Mouse (Mus musculus): ENCODE results near the gene Odf2l. TPM values are rescaled to one million over a fixed set of nuclear protein-coding genes. Genes with fewer than 3 reads are reported as not detected.

Odf2l gene
- polyA plus RNA-seq, 1 experiment: 3.9 TPM

DNA sequence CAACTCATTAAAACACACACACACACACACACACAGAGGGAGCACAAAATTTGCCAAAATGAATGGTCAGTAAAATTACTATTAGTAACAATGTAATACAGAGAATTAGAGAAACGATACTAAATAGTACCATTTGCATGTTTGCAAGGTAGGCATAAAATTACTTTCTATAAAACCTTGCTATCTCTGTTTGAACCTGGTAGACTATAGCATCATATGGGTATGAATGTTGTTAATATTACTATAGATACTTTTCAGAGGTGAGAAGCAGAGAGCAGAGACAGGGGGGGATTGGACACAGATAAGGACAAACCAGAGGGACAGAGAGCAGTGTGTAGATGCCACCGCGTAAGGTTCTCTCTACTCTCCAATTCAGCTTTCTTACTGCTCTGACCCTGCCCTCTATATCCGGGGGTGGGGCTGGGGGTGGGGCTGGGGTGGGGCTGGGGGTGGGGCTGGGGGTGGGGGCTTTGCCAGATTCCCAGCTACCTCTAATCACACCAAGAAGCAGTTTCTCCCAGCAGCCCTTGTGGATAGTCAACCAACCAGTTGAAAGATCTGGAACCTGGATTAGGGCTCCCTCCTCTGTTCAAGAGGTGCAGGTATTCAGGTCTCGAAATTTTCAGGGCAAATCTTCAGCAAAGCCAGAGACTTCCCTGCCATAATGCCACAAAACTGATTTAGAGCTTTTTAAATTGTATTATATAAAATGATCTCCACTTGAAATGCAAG, 12.4 kb upstream of the Odf2l start:
- no peak overlapping the region for H3K4me3 ChIP-seq
- no peak for TF ChIP-seq TCF3 (IDR thresholded peaks at IDR 0.05; ENCODE audit: insufficient read length, low read depth)
- no peak for TF ChIP-seq TCF12 (IDR thresholded peaks at IDR 0.05; ENCODE audit: insufficient read depth, poor library complexity, severe bottlenecking)
- TF ChIP-seq E2F4 (IDR thresholded peaks at IDR 0.05; ENCODE audit: insufficient read depth): no peak
- no peak for TF ChIP-seq USF1 (IDR thresholded peaks at IDR 0.05; ENCODE audit: low read depth)
- TF ChIP-seq REST (IDR thresholded peaks at IDR 0.05; ENCODE audit: insufficient read depth, insufficient read length): no peak
- TF ChIP-seq POLR2AphosphoS2 (IDR thresholded peaks at IDR 0.05; ENCODE audit: insufficient read length, low read depth): no peak
- no peak for TF ChIP-seq SRF (IDR thresholded peaks at IDR 0.05; ENCODE audit: control insufficient read depth, insufficient read length, low read depth)
- TF ChIP-seq MYOD1 (IDR thresholded peaks at IDR 0.05; ENCODE audit: control insufficient read depth in 1 of 3, insufficient read length in 2 of 3, low read depth in 2 of 3): no peak
- TF ChIP-seq MAX (IDR thresholded peaks at IDR 0.05; ENCODE audit: low read depth): no peak

GRCm38 (mm10) chr3:145115169-145115568, 3.2 kb upstream of the Odf2l start:
- H3K4me2 ChIP-seq (ENCODE audit: low read depth): no peak overlapping the region
- H3K4me3 ChIP-seq: no peak overlapping the region
- H3K27me3 ChIP-seq (ENCODE audit: control insufficient read depth, insufficient read depth, insufficient read length): no peaks in the 10 kb centered on the region
- no peaks in the 10 kb centered on the region for H3K36me3 ChIP-seq (ENCODE audit: control insufficient read depth, insufficient read depth)
- peaks cover 7% of the 10 kb centered on the region for H3K79me2 ChIP-seq (ENCODE audit: control insufficient read depth, insufficient read depth)
- no peak for TF ChIP-seq MAX (IDR thresholded peaks at IDR 0.05; ENCODE audit: low read depth)
- TF ChIP-seq MYOG (IDR thresholded peaks at IDR 0.05; ENCODE audit: control insufficient read depth in 1 of 3, insufficient read depth in 1 of 3, insufficient read length in 2 of 3, low read depth in 2 of 3): no peak
- TF ChIP-seq CEBPB (IDR thresholded peaks at IDR 0.05; ENCODE audit: insufficient read depth, poor library complexity, severe bottlenecking): no peak
- TF ChIP-seq TCF3 (IDR thresholded peaks at IDR 0.05; ENCODE audit: insufficient read length, low read depth): no peak
- TF ChIP-seq TCF12 (IDR thresholded peaks at IDR 0.05; ENCODE audit: insufficient read depth, poor library complexity, severe bottlenecking): no peak
- no peak for TF ChIP-seq POLR2A (IDR thresholded peaks at IDR 0.05; ENCODE audit: insufficient read length, low read depth)
- TF ChIP-seq REST (IDR thresholded peaks at IDR 0.05; ENCODE audit: insufficient read depth, insufficient read length): no peak
- no peak for TF ChIP-seq MYOD1 (IDR thresholded peaks at IDR 0.05; ENCODE audit: control insufficient read depth in 1 of 3, insufficient read length in 2 of 3, low read depth in 2 of 3)
- no peak for TF ChIP-seq E2F4 (IDR thresholded peaks at IDR 0.05; ENCODE audit: insufficient read depth)
- H3ac ChIP-seq (ENCODE audit: control insufficient read depth, insufficient read length): no peak overlapping the region

More for the DNA sequence above, 12.4 kb upstream of the Odf2l start:
- Histone ChIP-seq H3K27me3 (ENCODE audit: control insufficient read depth, insufficient read depth, insufficient read length) (no peaks in the 10 kb centered on the region), H3K79me2 (ENCODE audit: control insufficient read depth, insufficient read depth) (no peaks in the 10 kb centered on the region), H3K36me3 (ENCODE audit: control insufficient read depth, insufficient read depth) (no peaks in the 10 kb centered on the region), H3K4me2 (ENCODE audit: low read depth) (peak overlapping the region; percentile 96), H3ac (ENCODE audit: control insufficient read depth, insufficient read length) (no peak overlapping the region)

- Histone ChIP-seq H3ac (ENCODE audit: control insufficient read depth, insufficient read length) (no peak overlapping the region), H3K4me3 (peak overlapping the region; percentile 92), H3K27me3 (ENCODE audit: control insufficient read depth, insufficient read depth, insufficient read length) (no peaks in the 10 kb centered on the region), H3K36me3 (ENCODE audit: control insufficient read depth, insufficient read depth) (no peaks in the 10 kb centered on the region), H3K4me2 (ENCODE audit: low read depth) (peak overlapping the region; percentile 81), H3K79me2 (ENCODE audit: control insufficient read depth, insufficient read depth) (peaks cover 7% of the 10 kb centered on the region)
- TF ChIP-seq REST (IDR thresholded peaks at IDR 0.05; ENCODE audit: insufficient read depth, insufficient read length): no peak
- TF ChIP-seq MYOD1 (IDR thresholded peaks at IDR 0.05; ENCODE audit: control insufficient read depth in 1 of 3, insufficient read length in 2 of 3, low read depth in 2 of 3): no peak
Measured at GRCm38 (mm10) chr3:145117637-145118036, 751 bp upstream of the Odf2l start.

- Histone ChIP-seq H3ac (ENCODE audit: control insufficient read depth, insufficient read length) (peak overlapping the region; percentile 69), H3K4me3 (peak overlapping the region; percentile 92), H3K27me3 (ENCODE audit: control insufficient read depth, insufficient read depth, insufficient read length) (no peaks in the 10 kb centered on the region), H3K4me2 (ENCODE audit: low read depth) (peak overlapping the region; percentile 78), H3K36me3 (ENCODE audit: control insufficient read depth, insufficient read depth) (no peaks in the 10 kb centered on the region), H3K79me2 (ENCODE audit: control insufficient read depth, insufficient read depth) (peaks cover 7% of the 10 kb centered on the region)
- TF ChIP-seq SRF (IDR thresholded peaks at IDR 0.05; ENCODE audit: control insufficient read depth, insufficient read length, low read depth): peak; percentile 1
- no peak for TF ChIP-seq REST (IDR thresholded peaks at IDR 0.05; ENCODE audit: insufficient read depth, insufficient read length)
Measured at GRCm38 (mm10) chr3:145119002-145119358, 592 bp downstream of the Odf2l start.

GRCm38 (mm10) chr3:145119425-145119824, 1.0 kb downstream of the Odf2l start:
- H3K36me3 ChIP-seq (ENCODE audit: control insufficient read depth, insufficient read depth): no peaks in the 10 kb centered on the region
- peaks cover 7% of the 10 kb centered on the region for H3K79me2 ChIP-seq (ENCODE audit: control insufficient read depth, insufficient read depth)
- peak overlapping the region; percentile 78 for H3K4me2 ChIP-seq (ENCODE audit: low read depth)
- TF ChIP-seq MYOG (IDR thresholded peaks at IDR 0.05; ENCODE audit: control insufficient read depth in 1 of 3, insufficient read depth in 1 of 3, insufficient read length in 2 of 3, low read depth in 2 of 3): no peak
- H3K4me3 ChIP-seq: peak overlapping the region; percentile 92
- H3K27me3 ChIP-seq (ENCODE audit: control insufficient read depth, insufficient read depth, insufficient read length): no peaks in the 10 kb centered on the region
- peak overlapping the region; percentile 69 for H3ac ChIP-seq (ENCODE audit: control insufficient read depth, insufficient read length)

- Histone ChIP-seq H3K79me2 (ENCODE audit: control insufficient read depth, insufficient read depth) (no peaks in the 10 kb centered on the region), H3K4me3 (no peak overlapping the region), H3ac (ENCODE audit: control insufficient read depth, insufficient read length) (no peak overlapping the region), H3K4me2 (ENCODE audit: low read depth) (no peak overlapping the region), H3K27me3 (ENCODE audit: control insufficient read depth, insufficient read depth, insufficient read length) (no peaks in the 10 kb centered on the region), H3K36me3 (ENCODE audit: control insufficient read depth, insufficient read depth) (peaks cover 8% of the 10 kb centered on the region)
- no peak for TF ChIP-seq USF1 (IDR thresholded peaks at IDR 0.05; ENCODE audit: low read depth)
- no peak for TF ChIP-seq MYOG (IDR thresholded peaks at IDR 0.05; ENCODE audit: control insufficient read depth in 1 of 3, insufficient read depth in 1 of 3, insufficient read length in 2 of 3, low read depth in 2 of 3)
- TF ChIP-seq POLR2AphosphoS2 (IDR thresholded peaks at IDR 0.05; ENCODE audit: insufficient read length, low read depth): no peak
- TF ChIP-seq TCF12 (IDR thresholded peaks at IDR 0.05; ENCODE audit: insufficient read depth, poor library complexity, severe bottlenecking): no peak
- TF ChIP-seq CEBPB (IDR thresholded peaks at IDR 0.05; ENCODE audit: insufficient read depth, poor library complexity, severe bottlenecking): no peak
- no peak for TF ChIP-seq POLR2A (IDR thresholded peaks at IDR 0.05; ENCODE audit: insufficient read length, low read depth)
- TF ChIP-seq TCF3 (IDR thresholded peaks at IDR 0.05; ENCODE audit: insufficient read length, low read depth): no peak
- no peak for TF ChIP-seq E2F4 (IDR thresholded peaks at IDR 0.05; ENCODE audit: insufficient read depth)
- TF ChIP-seq MYOD1 (IDR thresholded peaks at IDR 0.05; ENCODE audit: control insufficient read depth in 1 of 3, insufficient read length in 2 of 3, low read depth in 2 of 3): no peak
- no peak for TF ChIP-seq REST (IDR thresholded peaks at IDR 0.05; ENCODE audit: insufficient read depth, insufficient read length)
- no peak for TF ChIP-seq MAX (IDR thresholded peaks at IDR 0.05; ENCODE audit: low read depth)
- no peak for TF ChIP-seq SRF (IDR thresholded peaks at IDR 0.05; ENCODE audit: control insufficient read depth, insufficient read length, low read depth)
Measured at GRCm38 (mm10) chr3:145126618-145127017, 8.2 kb downstream of the Odf2l start.

Measured in myocyte (in vitro differentiated cells).